Mouse (Mus musculus) CH12.LX (cell line): ENCODE results near the gene Papola. TPM values are rescaled to one million over a fixed set of nuclear protein-coding genes. Genes with fewer than 3 reads are reported as not detected.

Source experiments
- DNase-seq: peaks from one replicate; pipeline ENCODE4 v3.0.0-alpha.2; 2013; ENCODE audit errors: extremely low read depth
- H3K27ac ChIP-seq: 2 replicates; pipeline ENCODE4 v1.5.1; 2012; ENCODE audit warnings: low read depth, mild to moderate bottlenecking, control low read depth, moderate library complexity; ENCODE audit not compliant: insufficient read depth
- H3K27me3 ChIP-seq: replicated peaks from 2 replicates; pipeline ENCODE3; 2012; ENCODE audit warnings: inconsistent platforms
- H3K36me3 ChIP-seq, 2 experiments: replicated peaks in 1 of 2; 2 replicates each; pipeline versions ENCODE3 to v1.6.1; 2012; ENCODE audit warnings: inconsistent platforms in 1 of 2, low read length in 1 of 2, mild to moderate bottlenecking in 1 of 2, mixed read lengths in 1 of 2, moderate library complexity in 1 of 2; ENCODE audit not compliant: control insufficient read depth in 1 of 2, insufficient read depth in 1 of 2
- H3K4me1 ChIP-seq, 2 experiments: 2 replicates each; pipeline ENCODE4 v1.6.1; 2012; ENCODE audit warnings: inconsistent platforms in 1 of 2, moderate library complexity in 1 of 2; ENCODE audit not compliant: insufficient read depth in 2 of 2, control insufficient read depth in 1 of 2
- H3K4me2 ChIP-seq: 2 replicates; pipeline ENCODE4 v1.6.1; 2012; ENCODE audit warnings: low read depth, mild to moderate bottlenecking, control low read depth; ENCODE audit not compliant: poor library complexity, insufficient read depth, severe bottlenecking
- H3K4me3 ChIP-seq, 3 experiments: fragments of 150-350 bp in 1 of 3; sonication (generic) in 1 of 3; replicated peaks in 1 of 3; 2 replicates each; pipeline versions ENCODE3 to v1.5.1; 2011 to 2012; ENCODE audit warnings: low read depth in 2 of 3, low read length in 2 of 3, mild to moderate bottlenecking in 2 of 3, moderate library complexity in 2 of 3, control low read depth in 1 of 3, improper control_type of control experiment in 1 of 3, inconsistent platforms in 1 of 3, mixed read lengths in 1 of 3; ENCODE audit not compliant: poor library complexity in 1 of 3
- H3K79me2 ChIP-seq: replicated peaks from 2 replicates; pipeline ENCODE4 v1.6.1; 2012; ENCODE audit warnings: mild to moderate bottlenecking, moderate library complexity; ENCODE audit not compliant: control insufficient read depth, poor library complexity, insufficient read depth, severe bottlenecking; ENCODE audit errors: extremely low read depth
- H3K9ac ChIP-seq: 2 replicates; pipeline ENCODE4 v1.6.1; 2012; ENCODE audit warnings: low read depth, mild to moderate bottlenecking, control low read depth, moderate library complexity; ENCODE audit not compliant: insufficient read depth
- H3K9me3 ChIP-seq: replicated peaks from 2 replicates; pipeline ENCODE3; 2012; ENCODE audit warnings: low read length, inconsistent platforms, mixed read lengths
- E2F4 ChIP-seq: IDR thresholded peaks from 2 replicates; pipeline ENCODE4 v1.6.1; 2011; ENCODE audit warnings: low read depth, low read length, improper control_type of control experiment; ENCODE audit not compliant: insufficient replicate concordance
- EP300 ChIP-seq: IDR thresholded peaks from 2 replicates; pipeline ENCODE4 v1.6.1; 2011; ENCODE audit warnings: low read length, improper control_type of control experiment
- HCFC1 ChIP-seq: IDR thresholded peaks from 2 replicates; pipeline ENCODE4 v1.6.1; 2012; ENCODE audit warnings: low read depth, mild to moderate bottlenecking, inconsistent platforms, low read length, improper control_type of control experiment
- IRF4 ChIP-seq: IDR thresholded peaks from 2 replicates; pipeline ENCODE4 v1.6.1; 2014; ENCODE audit warnings: low read depth, mild to moderate bottlenecking, inconsistent platforms, low read length, improper control_type of control experiment
- JUND ChIP-seq: conservative IDR thresholded peaks from 2 replicates; pipeline ENCODE4 v1.6.1; 2011; ENCODE audit warnings: low read depth, low read length, improper control_type of control experiment
- KAT2A ChIP-seq: IDR thresholded peaks from 2 replicates; pipeline ENCODE4 v1.6.1; 2012; ENCODE audit warnings: low read length, improper control_type of control experiment, inconsistent platforms; ENCODE audit not compliant: insufficient replicate concordance
- MAFK ChIP-seq: IDR thresholded peaks from 2 replicates; pipeline ENCODE4 v1.6.1; 2011; ENCODE audit warnings: low read length, improper control_type of control experiment; ENCODE audit not compliant: insufficient replicate concordance
- MEF2A ChIP-seq: IDR thresholded peaks from 2 replicates; pipeline ENCODE4 v1.6.1; 2014; ENCODE audit warnings: low read depth, mild to moderate bottlenecking, inconsistent platforms, low read length, improper control_type of control experiment, borderline replicate concordance
- MYC ChIP-seq: IDR thresholded peaks from 2 replicates; pipeline ENCODE4 v1.6.1; 2011; ENCODE audit warnings: low read depth, mild to moderate bottlenecking, improper control_type of control experiment, low read length
- NELFE ChIP-seq: IDR thresholded peaks from 2 replicates; pipeline ENCODE4 v1.6.1; 2011; ENCODE audit warnings: low read depth, low read length, improper control_type of control experiment
- NRF1 ChIP-seq: IDR thresholded peaks from 2 replicates; pipeline ENCODE4 v1.6.1; 2014; ENCODE audit warnings: low read depth, mild to moderate bottlenecking, inconsistent platforms, low read length, improper control_type of control experiment, moderate library complexity
- PAX5 ChIP-seq: IDR thresholded peaks from 2 replicates; pipeline ENCODE4 v1.6.1; 2012; ENCODE audit warnings: low read length, inconsistent platforms, mixed read lengths
- POLR2AphosphoS2 ChIP-seq: IDR thresholded peaks from 2 replicates; pipeline ENCODE4 v1.6.1; 2011; ENCODE audit warnings: low read depth, low read length, improper control_type of control experiment
- RAD21 ChIP-seq: IDR thresholded peaks from 2 replicates; pipeline ENCODE4 v1.6.1; 2011; ENCODE audit warnings: low read depth, mild to moderate bottlenecking, low read length, improper control_type of control experiment, moderate library complexity
- SIN3A ChIP-seq: IDR thresholded peaks from 2 replicates; pipeline ENCODE4 v1.6.1; 2012; ENCODE audit warnings: low read length, improper control_type of control experiment, inconsistent platforms
- TBP ChIP-seq: conservative IDR thresholded peaks from 2 replicates; pipeline ENCODE4 v1.6.1; 2011; ENCODE audit warnings: low read depth, low read length, improper control_type of control experiment
- TCF12 ChIP-seq: IDR thresholded peaks from 2 replicates; pipeline ENCODE4 v1.6.1; 2014; ENCODE audit warnings: low read depth, mild to moderate bottlenecking, inconsistent platforms, low read length, improper control_type of control experiment
- USF1 ChIP-seq: IDR thresholded peaks from 2 replicates; pipeline ENCODE4 v1.6.1; 2014; ENCODE audit warnings: low read depth, mild to moderate bottlenecking, inconsistent platforms, low read length, improper control_type of control experiment
- ZC3H11A ChIP-seq: IDR thresholded peaks from 2 replicates; pipeline ENCODE4 v1.6.1; 2012; ENCODE audit warnings: low read depth, mild to moderate bottlenecking, inconsistent platforms, low read length, improper control_type of control experiment
- ZMIZ1 ChIP-seq: IDR thresholded peaks from 2 replicates; pipeline ENCODE4 v1.6.1; 2012; ENCODE audit warnings: low read depth, mild to moderate bottlenecking, inconsistent platforms, low read length, improper control_type of control experiment
- ZNF384 ChIP-seq: IDR thresholded peaks from 2 replicates; pipeline ENCODE4 v1.6.1; 2012; ENCODE audit warnings: low read depth, low read length, improper control_type of control experiment, inconsistent platforms
- dilution Hi-C: fragments of 300-500 bp; cut with MboI; formaldehyde crosslinking; loops from 2 replicates; pipeline ENCODE4 v1.14.3; 2020; ENCODE audit warnings: low sequenced_read_pairs; ENCODE audit not compliant: extremely low pct_unique_long_range_greater_than_20kb, extremely low pct_ligation_motif_present
- in situ Hi-C: fragments of 300-500 bp; cut with MboI; formaldehyde crosslinking; loops from 3 replicates; pipeline ENCODE4 v1.14.3; 2019; ENCODE audit warnings: low sequenced_read_pairs, low pct_ligation_motif_present, low pct_unique_long_range_greater_than_20kb, mixed read lengths
- polyA plus RNA-seq: library from polyadenylated mRNA; unstranded; fragments of >175 nt; gene quantifications from 2 replicates; pipeline ENCODE4 v1.2.1, GENCODE M21; 2012; ENCODE audit warnings: low read depth; ENCODE audit not compliant: insufficient read length
- total RNA-seq, 2 experiments: library from RNA; depleted of rRNA; stranded (reverse); fragments of 300-350 nt in 1 of 2; fragments of >200 nt in 1 of 2; gene quantifications; 2 replicates each; pipeline ENCODE4 v1.2.3; 2012 to 2014

Gene Papola
- total and polyA plus RNA-seq, 3 experiments: 100.0 to 150 (median 111) TPM

DNA sequence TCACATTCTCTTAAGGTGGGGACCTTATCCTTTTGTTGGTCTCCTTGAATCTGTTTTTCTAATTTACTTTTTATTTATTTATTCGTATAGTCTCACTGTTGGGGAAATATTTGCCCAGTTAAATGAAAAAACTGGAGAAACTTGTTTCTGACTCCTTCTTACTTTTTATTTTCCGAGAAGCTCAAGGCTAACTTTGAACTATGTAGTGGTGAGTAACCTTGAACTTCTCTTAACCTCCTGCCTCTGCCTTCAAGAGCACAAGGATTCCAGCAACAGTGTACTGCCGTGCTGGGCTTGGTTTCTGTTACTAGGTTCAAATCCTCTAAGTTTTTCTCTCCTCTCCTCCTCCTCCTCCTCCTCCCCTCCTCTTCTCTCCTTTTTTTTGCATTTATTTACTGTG, 22.9 kb upstream of the Papola start:
- no peak for TF ChIP-seq USF1
- TF ChIP-seq NELFE: no peak
- TF ChIP-seq HCFC1: no peak
- TF ChIP-seq ZC3H11A: no peak
- TF ChIP-seq NRF1: no peak
- TF ChIP-seq TCF12: no peak
- TF ChIP-seq MEF2A: no peak
- no peak for TF ChIP-seq PAX5
- no peak for TF ChIP-seq MYC
- no peak for TF ChIP-seq RAD21
- TF ChIP-seq POLR2AphosphoS2: no peak
- TF ChIP-seq IRF4: no peak
- no peak for TF ChIP-seq EP300
- TF ChIP-seq KAT2A: no peak
- TF ChIP-seq E2F4: no peak

GRCm38 (mm10) chr12:105769700-105770099, 14.8 kb upstream of the Papola start:
- in situ Hi-C loops: no loop called here
- Histone ChIP-seq H3K4me2 (no peak overlapping the region), H3K27me3 (no peaks in the 10 kb centered on the region), H3K9ac (no peak overlapping the region), H3K9me3 (peaks cover 5% of the 10 kb centered on the region), H3K27ac (no peak overlapping the region)
- no peak for TF ChIP-seq MAFK
- TF ChIP-seq EP300: no peak
- TF ChIP-seq TBP: no peak
- no peak for TF ChIP-seq TCF12
- TF ChIP-seq ZC3H11A: no peak
- TF ChIP-seq MYC: no peak
- no peak for TF ChIP-seq ZNF384
- TF ChIP-seq KAT2A: no peak
- TF ChIP-seq ZMIZ1: no peak
- TF ChIP-seq JUND: no peak
- TF ChIP-seq E2F4: no peak
- TF ChIP-seq SIN3A: no peak
- TF ChIP-seq, all 38 proteins: peak for 0
- Histone ChIP-seq H3K4me1 (no peaks in the 10 kb centered on the region), H3K79me2 (no peaks in the 10 kb centered on the region), H3K4me3 (no peak overlapping the region), H3K36me3 (no peaks in the 10 kb centered on the region)
- dilution Hi-C loops: no loop called here
- DNase-seq: no peak

More for the DNA sequence above, 22.9 kb upstream of the Papola start:
- Histone ChIP-seq H3K79me2 (no peaks in the 10 kb centered on the region), H3K4me1 (peaks cover 5 to 11% of the 10 kb centered on the region in 2 experiments; a peak in 3 of 4 replicates), H3K9ac (no peak overlapping the region), H3K36me3 (no peaks in the 10 kb centered on the region), H3K27me3 (no peaks in the 10 kb centered on the region), H3K9me3 (no peaks in the 10 kb centered on the region), H3K27ac (no peak overlapping the region), H3K4me2 (peak overlapping the region; percentile 45), H3K4me3 (no peak overlapping the region)
- in situ Hi-C loops: no loop called here
- DNase-seq: no peak
- dilution Hi-C loops: no loop called here
